Mouse (Mus musculus): ENCODE data around the gene Mfsd5.
A peak's percentile ranks its signal among the peaks of the same experiment; 100 is the strongest.

Gene Mfsd5

GRCm38 (mm10) chr15:102248131-102248811 is 31.0 kb upstream of the Mfsd5 start:
- no peak for DNase-seq

- peak; percentile 64 for DNase-seq
Measured at GRCm38 (mm10) chr15:102248812-102249191, 30.5 kb upstream of the Mfsd5 start.

GRCm38 (mm10) chr15:102249251-102249691 is 30.0 kb upstream of the Mfsd5 start:
- peak; percentile 76 for DNase-seq

GRCm38 (mm10) chr15:102249967-102250366 is 29.3 kb upstream of the Mfsd5 start:
- DNase-seq = no peak

- no peak for DNase-seq
Measured at GRCm38 (mm10) chr15:102250521-102250920, 28.7 kb upstream of the Mfsd5 start.

GRCm38 (mm10) chr15:102255547-102256255 is 23.6 kb upstream of the Mfsd5 start:
- peak; percentile 76 for DNase-seq

GRCm38 (mm10) chr15:102256431-102257201 is 22.6 kb upstream of the Mfsd5 start:
- no peak for DNase-seq

GRCm38 (mm10) chr15:102257202-102258075 is 21.8 kb upstream of the Mfsd5 start, which contains the start of gene Rarg:
TSS of gene Rarg (minus strand) at chr15:102257517.
- peak; percentile 79 for DNase-seq

- peak; percentile 85 for DNase-seq
Measured at GRCm38 (mm10) chr15:102258076-102258470, 21.2 kb upstream of the Mfsd5 start.

- no peak for DNase-seq
Measured at GRCm38 (mm10) chr15:102258581-102259253, 20.5 kb upstream of the Mfsd5 start.

- DNase-seq = no peak
Measured at GRCm38 (mm10) chr15:102262582-102262981, 16.7 kb upstream of the Mfsd5 start.

- DNase-seq = no peak
Measured at GRCm38 (mm10) chr15:102263037-102263436, 16.2 kb upstream of the Mfsd5 start.

- DNase-seq = no peak
Measured at GRCm38 (mm10) chr15:102265548-102265947, 13.7 kb upstream of the Mfsd5 start.

- no peak for DNase-seq
Measured at GRCm38 (mm10) chr15:102270274-102270960, 8.8 kb upstream of the Mfsd5 start, which contains the start of gene Gm9918. TSS of gene Gm9918 (plus strand) at chr15:102270563.

- DNase-seq = peak; percentile 57
Measured at GRCm38 (mm10) chr15:102271441-102271840, 7.8 kb upstream of the Mfsd5 start.

- DNase-seq = no peak
Measured at GRCm38 (mm10) chr15:102273982-102274716, 5.1 kb upstream of the Mfsd5 start.

GRCm38 (mm10) chr15:102278726-102279091 is 545 bp upstream of the Mfsd5 start:
- no peak for DNase-seq

- DNase-seq = no peak
Measured at GRCm38 (mm10) chr15:102279783-102280520, 698 bp downstream of the Mfsd5 start.

- no peak for DNase-seq
Measured at GRCm38 (mm10) chr15:102280623-102281022, 1.4 kb downstream of the Mfsd5 start.

Data from lung, postnatal 10 days (tissue).